Mouse (Mus musculus) regulatory T cell (primary cell): ENCODE data around the gene Slc2a4.
"Not testable (repeated sequence)": the region's sequence is repeated elsewhere in the genome, so short reads cannot be mapped to it uniquely, and the experiment has no call there.

Experiments
- in situ Hi-C: fragments of 300-600 bp; cut with MboI, MseI; formaldehyde crosslinking; loops from one replicate; pipeline ENCODE4 v1.15.1; 2025; ENCODE audit warnings: high pct_unique_total_duplicates

Gene Slc2a4

GRCm38 (mm10) chr11:69974907-69975306 lies 26.9 kb upstream of the Slc2a4 start:
- in situ Hi-C loops: no loop called here

DNA sequence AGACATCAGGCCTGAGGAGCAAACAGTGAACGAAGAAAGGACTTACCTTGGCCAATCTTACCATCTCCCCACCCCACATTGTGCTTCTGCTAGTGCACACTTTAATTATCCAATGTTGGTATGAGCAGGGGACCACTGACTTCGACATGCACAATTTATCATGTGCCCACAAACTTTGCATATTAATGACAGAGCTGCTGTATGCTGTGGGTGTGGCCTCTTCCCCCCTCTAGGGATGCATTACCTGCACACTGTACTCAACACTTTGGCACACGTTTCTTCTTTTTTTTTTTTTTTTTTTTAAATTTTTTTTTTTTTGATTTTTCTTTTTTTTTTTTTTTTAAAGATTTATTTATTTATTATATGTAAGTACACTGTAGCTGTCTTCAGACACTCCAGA lies 22.8 kb upstream of the Slc2a4 start:
- in situ Hi-C loops: no loop called here

DNA sequence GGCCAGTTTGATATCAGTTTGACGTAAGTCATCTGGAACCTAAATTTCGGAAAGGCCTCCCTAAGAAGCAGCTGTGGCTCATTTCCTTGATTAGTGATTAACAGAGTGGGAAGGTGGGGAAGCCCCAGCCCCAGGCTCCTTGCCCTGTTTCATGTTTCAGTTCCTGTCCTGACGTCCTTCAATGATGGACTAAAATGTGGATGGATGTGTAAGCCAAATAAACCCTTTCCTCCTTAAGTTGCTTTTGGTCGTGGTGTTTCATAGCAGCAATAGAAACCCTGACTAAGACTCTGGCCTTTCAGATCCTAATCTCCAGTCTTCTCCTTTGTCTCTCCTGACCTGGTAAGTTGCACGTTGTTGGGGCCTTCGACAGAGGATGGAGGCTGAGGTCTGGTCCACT lies 22.2 kb upstream of the Slc2a4 start:
- in situ Hi-C loops: no loop called here

DNA sequence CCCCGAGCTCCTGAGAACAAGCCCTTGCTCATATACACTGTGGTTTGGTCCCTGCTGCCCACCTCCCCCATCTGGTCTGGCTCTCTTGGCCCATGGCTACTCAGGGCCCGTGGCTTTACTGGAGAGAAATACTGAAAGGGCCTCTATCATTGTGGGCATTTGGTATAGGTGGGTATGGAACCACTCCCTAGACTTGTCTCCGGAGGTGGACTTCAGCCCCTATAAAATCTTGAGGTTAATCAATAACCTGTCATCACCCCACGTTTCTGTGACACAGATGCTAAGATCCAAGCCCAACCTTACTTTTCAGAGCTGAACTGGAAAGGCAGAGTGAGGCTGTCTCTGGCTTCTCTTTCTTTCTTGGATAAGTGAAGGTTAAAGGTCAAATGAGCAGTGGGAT lies 20.8 kb upstream of the Slc2a4 start:
- in situ Hi-C loops: no loop called here

DNA sequence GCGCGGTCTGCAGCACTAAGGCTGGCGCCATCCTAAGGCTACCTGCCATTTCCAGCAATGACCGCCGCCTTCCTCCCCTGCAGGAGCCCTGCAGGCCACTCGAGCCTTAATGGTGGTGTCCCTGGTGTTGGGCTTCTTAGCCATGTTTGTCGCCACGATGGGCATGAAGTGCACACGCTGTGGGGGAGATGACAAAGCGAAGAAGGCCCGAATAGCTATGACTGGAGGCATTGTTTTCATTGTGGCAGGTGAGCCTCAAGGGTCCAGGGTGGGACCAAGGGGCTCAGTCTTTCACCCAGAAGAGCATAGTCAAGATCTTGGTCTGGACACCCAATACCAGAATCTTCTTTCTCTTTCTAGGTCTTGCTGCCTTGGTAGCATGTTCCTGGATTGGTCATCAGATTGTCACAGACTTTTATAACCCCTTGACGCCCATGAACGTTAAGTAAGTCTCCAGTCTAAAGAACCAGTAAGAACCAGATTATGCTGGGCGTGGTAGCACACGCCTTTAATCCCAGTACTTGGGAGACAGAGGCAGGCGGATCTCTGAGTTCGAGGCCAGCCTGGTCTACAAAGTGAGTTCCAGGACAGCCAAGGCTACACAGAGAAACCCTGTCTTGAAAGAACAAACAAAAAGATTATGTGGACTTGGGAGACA lies 19.0 kb upstream of the Slc2a4 start:
- in situ Hi-C loops: no loop called here

- in situ Hi-C loops: no loop called here
Measured at GRCm38 (mm10) chr11:69966006-69966859, 18.2 kb upstream of the Slc2a4 start.

GRCm38 (mm10) chr11:69965271-69966005 lies 17.4 kb upstream of the Slc2a4 start:
- in situ Hi-C loops: no loop called here

- in situ Hi-C loops: no loop called here
Measured at GRCm38 (mm10) chr11:69964650-69965270, 16.8 kb upstream of the Slc2a4 start, which contains the start of gene Cldn7. Gene Cldn7, plus strand, starts transcription at chr11:69964779.

DNA sequence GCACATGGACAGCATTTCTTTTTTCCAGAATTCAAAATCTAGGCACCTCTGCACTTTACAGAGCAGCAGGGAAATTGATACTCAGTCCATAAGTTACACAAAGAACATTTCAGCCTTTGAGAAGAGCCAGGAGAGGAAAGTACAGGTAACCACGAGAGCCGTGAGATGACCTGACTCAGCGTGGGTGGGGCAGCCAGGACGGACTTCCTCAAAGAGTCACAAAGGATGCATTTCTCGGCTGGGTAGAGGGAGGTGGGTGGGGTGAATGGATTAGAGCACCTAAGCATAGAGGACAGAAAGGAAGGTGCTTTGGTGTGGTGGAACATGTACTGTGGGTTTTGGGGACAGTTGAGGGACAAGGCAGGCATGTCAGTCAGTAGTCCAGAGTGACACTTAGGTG lies 13.9 kb upstream of the Slc2a4 start:
- in situ Hi-C loops: no loop called here

- in situ Hi-C loops: no loop called here
Measured at GRCm38 (mm10) chr11:69960616-69961015, 12.6 kb upstream of the Slc2a4 start.

DNA sequence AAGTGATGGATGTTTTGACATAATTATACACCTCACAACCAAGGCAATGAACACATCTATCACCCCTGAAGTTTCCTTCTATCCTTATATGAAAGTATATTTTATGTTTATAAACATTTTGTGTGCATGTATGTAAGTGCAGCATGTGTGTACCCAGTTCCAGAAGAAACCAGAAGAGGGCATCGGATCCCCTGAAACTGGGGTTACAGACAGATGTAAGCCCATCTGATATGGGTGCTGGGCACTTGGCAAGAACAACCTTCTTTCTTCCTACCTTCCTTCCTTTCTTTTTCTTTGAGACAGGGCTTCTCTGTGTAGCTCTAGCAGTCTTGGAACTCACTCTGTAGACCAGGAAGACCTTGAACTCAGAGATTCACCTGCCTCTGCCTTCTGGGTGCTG lies 8.2 kb upstream of the Slc2a4 start:
- in situ Hi-C loops: no loop called here

GRCm38 (mm10) chr11:69955618-69956017 lies 7.6 kb upstream of the Slc2a4 start:
- in situ Hi-C loops: not testable (repeated sequence)

DNA sequence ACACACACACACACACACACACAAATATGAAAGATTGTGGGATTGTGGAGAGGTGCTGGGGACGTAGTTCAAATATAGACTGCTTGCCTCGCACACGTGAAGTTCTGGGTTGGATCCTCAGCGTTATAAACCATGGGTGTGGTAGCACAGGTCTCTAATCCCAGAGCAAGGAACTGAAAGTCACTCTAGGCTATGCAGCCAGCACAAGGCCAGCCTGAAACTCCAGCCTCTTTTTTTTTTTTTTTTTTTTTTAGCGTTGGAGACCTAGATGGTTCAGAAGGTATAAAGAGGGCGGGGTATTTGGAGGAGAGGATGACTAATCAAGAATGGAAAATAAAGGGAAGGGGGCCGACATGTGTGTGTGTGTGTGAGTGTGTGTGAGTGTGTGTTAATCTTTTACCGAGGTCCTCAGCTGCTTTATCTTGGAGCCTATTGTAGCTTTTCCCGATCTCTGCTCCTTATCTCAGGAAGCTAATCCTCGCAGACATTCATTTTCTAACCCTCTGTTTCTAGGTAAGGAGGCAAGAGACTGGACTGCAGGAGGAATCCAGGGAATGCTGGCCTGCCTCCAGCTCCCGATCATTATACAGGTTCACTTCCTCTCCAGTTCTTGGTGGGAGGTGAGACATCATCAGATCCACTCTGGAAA lies 5.4 kb upstream of the Slc2a4 start:
- in situ Hi-C loops: no loop called here

DNA sequence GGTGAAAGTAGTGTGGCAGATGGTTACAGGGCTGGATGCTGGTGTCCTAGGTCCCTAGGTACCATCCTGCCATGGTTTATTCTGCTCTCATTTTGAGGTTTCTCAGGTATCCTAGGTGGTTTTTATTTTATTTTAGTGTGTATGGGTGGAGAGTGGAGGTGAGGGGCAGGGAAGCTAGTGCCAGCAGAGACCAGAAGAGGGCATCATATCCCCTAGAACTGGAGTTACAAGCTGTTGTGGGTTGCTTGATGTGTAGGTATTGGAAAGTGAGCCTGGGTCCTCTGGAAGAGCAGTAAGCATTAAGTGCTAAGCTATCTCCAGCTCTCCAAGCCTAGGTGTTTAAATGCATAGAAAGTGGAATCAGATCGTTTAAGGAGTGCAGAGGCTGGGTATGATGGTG lies 4.3 kb upstream of the Slc2a4 start:
- in situ Hi-C loops: no loop called here

DNA sequence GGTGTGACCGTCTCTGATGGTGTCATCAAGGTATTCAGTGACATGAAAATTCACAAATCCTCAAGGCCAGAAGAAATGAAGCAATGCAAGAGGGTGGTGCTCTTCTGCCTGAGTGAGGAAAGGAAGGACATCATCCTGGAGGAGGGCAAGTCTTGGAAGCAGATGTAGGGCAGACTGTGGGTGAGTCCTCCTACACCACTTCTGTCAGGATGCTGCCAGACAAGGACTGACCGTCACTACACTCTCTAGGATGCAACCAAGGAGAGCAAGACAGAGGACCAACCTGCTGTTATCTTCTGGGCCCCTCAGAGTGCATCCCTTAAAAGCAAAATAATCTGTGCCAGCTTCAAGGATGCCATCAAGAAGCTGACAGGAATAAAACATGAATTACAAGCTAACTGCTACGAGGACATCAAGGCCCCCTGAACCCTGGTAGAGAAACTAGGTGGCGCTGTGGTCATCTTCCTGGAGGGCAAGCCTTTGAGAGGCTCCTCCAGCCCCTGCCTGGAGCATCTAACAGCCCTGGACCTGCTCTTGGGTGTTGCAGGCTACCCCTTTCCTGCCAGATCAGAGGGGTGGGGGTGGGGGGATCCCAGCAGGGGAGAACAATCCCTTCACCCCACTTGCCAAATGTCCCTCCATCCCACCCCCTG lies 2.9 kb upstream of the Slc2a4 start:
- in situ Hi-C loops: no loop called here

- in situ Hi-C loops: no loop called here
Measured at GRCm38 (mm10) chr11:69948763-69949150, 769 bp upstream of the Slc2a4 start.

GRCm38 (mm10) chr11:69947337-69948065 lies 487 bp downstream of the Slc2a4 start:
- in situ Hi-C loops: no loop called here

GRCm38 (mm10) chr11:69945997-69946891 lies 1.7 kb downstream of the Slc2a4 start:
- in situ Hi-C loops: no loop called here

DNA sequence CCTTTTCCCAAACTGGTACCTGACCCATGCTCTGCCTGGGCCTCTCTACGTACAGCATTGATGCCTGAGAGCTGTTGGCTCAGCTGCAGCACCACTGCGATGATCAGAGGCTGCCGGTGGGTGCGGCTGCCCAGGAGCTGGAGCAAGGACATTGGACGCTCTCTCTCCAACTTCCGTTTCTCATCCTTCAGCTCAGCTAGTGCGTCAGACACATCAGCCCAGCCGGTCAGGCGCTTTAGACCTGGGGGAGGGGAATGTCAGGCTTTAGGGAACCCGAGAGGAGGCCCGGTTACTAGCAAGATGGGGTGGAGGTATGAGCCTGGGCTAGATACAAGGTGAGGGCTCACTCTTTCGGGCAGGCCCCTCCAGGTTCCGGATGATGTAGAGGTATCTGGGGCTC lies 2.8 kb downstream of the Slc2a4 start:
- in situ Hi-C loops: no loop called here
